Mouse (Mus musculus) T-cell, adult 2 months (primary cell): ENCODE measurements around the gene Gkn2.

Source experiments
- DNase-seq: peaks from one replicate; pipeline ENCODE4 v3.0.0; 2022; ENCODE audit warnings: low spot score

Gkn2 gene

GRCm38 (mm10) chr6:87373057-87373456 is at the start of gene Gkn2:
Gene Gkn2, plus strand, starts transcription at chr6:87373357.
- DNase-seq: no peak

DNA sequence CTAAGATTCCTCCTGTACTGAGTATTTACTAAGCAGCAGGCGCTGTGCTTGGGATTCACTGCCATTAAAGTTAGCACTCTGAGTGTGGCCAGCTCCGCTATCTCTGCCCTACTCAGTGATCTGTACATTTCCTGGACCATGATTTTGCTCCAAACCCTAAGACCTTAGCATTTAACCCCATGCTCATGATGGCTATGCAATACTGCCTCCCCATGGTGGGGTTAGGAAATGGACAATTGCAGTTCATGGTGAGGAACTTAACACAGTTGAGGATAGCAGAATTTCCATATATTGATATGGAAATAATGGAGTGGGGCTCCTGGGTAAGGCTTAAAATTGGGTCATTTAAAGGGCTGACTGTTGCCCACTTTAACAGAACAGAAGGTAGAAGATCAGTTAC is 49.8 kb upstream of the Gkn2 start:
- peak; percentile 41 for DNase-seq

DNA sequence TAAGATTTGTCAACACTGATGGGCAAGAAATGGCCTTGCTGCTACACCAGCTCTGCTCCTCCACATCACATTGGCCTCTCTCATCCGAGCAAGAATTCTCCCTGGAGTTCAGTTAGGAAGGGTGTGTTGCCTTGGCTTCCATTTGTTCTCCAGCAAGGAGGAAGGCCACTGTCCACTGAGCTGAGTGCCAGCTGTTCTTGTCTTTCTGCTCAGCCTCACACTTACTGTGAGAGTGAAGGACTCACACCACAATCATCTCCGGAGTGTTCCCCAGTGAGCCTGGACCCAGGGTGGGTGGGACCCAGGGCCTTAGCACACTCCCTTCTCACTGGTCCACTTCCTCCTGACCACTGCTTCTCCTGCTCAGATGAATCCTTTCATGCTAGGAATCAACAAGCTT is 46.2 kb upstream of the Gkn2 start:
- DNase-seq: no peak

DNA sequence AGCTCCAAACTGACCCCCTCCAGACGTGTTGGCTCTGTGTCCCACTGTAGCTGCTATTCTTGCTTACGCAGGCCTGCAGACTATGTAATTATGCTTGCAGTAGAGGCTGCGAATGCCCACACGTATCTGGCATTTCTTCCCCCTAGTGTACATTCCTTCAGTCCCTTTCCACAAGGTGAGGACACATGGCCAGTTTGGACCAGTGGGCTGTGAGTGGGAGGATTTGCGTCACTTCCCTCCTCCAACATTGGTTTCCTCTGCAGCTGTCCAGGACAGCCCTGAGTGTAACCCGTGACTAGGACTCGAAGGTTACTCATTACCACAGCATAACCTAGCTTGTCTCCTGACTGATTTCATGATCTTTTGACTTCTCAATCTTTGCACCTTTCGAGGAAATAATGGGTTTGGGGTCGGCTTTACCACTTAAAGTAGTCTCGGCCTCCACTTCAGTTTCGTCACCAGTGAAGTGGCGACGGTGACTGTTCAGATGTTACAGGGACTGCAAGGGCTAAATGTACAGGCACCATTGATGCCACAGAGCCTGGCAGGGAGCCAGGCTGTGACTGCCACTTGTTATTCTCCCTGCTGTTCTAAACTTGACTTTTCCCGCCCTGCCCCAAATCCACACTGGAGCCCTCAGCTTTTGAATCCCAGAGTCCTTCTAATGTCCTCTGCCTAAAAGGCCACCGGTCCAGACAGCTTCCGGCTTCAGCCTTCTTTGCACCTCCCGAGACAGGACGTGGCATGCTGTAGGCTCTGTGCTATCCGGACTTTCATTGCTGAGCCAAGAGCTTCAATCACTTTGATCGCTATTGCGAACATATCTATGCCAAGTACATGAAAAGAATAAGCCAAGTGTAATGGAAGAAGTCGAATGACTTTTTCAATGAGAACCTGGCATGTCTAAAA is 44.6 kb upstream of the Gkn2 start:
- no peak for DNase-seq

DNA sequence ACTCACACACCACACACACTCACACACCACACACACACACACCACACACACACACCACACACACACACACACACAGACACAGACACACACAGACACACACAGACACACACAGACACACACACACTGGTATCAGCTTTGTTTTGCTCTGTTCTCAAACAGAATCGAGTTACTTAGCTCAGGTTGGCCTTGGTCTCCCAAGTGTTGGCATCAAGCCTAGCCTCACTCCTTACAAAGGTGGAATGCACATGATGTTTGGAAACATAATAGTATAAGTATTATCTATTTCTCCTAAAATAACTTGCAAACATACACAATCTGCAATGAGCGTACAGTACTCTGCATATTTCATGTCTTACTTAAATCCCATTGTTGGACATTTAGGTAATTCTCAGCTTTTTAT is 40.8 kb upstream of the Gkn2 start:
- no peak for DNase-seq

DNA sequence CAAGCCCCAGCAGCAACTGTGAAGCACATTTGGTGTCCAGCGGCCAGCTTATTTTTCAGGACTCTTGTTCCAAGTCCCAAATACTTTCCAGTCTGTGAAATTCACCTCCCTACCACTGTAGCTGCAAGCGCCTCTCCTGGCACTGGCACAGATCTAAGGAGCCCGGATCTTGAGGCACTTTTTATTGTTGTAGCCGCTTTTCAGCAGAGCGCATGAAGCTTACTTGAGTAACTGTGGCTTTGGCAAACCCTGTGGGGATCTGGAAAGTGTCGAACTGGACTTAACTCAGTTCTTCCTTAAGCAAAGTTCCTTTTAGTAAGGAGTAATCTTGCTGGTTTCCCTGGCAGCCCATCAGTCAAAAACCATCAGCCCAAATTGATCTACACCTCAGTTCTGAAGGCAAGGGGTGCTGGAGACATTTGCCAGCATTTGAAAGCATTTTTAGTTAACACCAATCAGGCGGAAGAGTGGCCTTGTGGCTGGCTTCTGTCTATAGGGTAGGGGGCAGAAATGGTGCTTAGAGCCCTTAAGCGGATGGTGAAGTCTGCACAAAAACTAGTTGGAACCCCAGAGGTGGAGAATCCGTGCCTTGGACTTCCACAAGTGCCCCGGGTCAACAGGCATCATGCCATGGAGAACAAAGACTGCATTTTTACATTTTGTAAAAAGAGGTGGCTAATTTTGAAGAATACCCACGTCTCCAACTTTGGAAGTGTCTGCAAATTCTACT is 38.6 kb upstream of the Gkn2 start:
- no peak for DNase-seq

GRCm38 (mm10) chr6:87335091-87335934 is 37.8 kb upstream of the Gkn2 start, which contains the start of gene Antxr1:
Gene Antxr1, minus strand, starts transcription at chr6:87335821.
- DNase-seq: peak; percentile 13

DNA sequence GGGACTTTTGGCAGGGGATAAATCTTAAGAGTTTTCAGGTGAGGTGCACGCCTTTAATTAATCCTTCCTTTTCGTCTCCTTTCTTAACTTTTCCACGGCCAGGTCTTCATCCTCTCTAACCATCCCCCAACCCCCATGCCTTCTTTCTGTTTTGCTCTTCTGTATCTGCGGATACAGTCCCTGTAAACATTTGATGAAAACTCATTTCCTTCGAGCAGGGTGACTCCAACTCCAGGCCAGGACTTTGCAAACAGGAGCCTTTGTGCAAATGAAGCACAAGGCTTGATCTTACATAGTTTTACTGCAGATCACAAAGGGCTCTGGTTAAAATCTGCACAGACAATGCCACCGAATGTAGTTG is 37.2 kb upstream of the Gkn2 start:
- DNase-seq: no peak

GRCm38 (mm10) chr6:87350829-87351228 is 22.3 kb upstream of the Gkn2 start, which contains the start of gene Gkn1:
Gene Gkn1, minus strand, starts transcription at chr6:87350942.
- DNase-seq: no peak

GRCm38 (mm10) chr6:87354441-87354840 is 18.7 kb upstream of the Gkn2 start:
- no peak for DNase-seq

GRCm38 (mm10) chr6:87369223-87369622 is 3.9 kb upstream of the Gkn2 start:
- DNase-seq: no peak

DNA sequence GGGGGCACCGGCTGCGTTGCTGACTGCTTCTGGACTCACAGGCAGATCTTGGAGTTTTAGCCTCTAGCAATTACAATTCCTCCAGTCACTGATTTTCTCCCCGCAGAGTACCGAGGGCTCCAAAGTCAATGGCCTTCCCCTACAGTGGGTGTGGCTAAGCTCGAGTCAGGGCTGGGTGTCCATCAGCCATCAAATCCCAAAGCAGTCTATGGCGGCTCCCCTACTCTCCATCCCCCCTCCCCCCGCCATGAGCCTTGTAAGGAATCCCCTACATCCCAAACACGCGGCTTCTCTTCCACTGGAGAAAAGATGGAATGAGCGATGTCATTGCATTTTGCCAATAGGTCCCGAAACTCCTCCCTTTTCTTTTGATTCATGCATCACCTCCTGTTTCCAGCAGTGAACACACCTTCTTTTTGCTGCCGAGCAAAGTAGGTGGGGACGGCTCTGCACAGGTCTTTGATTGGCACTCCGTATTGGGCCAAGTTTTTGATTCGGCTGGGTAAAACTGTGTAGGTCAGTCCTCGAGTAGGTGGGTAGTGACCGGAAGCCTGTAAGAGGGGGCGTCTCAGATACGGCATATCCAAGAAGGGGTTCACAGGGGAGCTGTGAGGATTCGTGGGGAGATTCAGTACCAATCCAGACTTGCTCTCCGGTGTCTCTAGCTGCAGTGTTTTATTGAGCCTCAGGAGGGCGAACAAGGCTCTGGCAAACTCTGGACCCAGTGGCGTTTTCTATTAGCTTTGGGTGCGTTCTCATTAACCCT is 11.0 kb downstream of the Gkn2 start:
- DNase-seq: no peak

- no peak for DNase-seq
Measured at GRCm38 (mm10) chr6:87384761-87385160, 11.6 kb downstream of the Gkn2 start.

DNA sequence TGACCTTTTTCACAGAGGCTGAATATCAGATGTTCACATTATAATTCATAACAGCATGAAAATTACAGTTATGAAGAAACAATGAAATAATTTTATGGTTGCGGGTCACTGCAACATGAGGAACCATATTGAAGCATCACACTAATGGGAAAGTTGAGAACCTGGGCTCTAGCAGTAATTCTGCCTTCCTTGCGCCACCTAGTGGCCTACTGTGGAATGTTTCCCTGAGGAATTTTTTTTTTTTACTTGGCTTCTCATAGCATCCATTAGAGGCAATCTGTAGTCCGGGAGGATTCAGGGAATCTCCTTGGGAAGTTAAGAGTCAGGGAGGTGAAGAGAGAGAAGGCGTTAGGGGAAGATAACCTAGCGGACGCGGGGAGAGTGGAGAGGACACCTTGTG is 13.0 kb downstream of the Gkn2 start:
- peak; percentile 22 for DNase-seq

DNA sequence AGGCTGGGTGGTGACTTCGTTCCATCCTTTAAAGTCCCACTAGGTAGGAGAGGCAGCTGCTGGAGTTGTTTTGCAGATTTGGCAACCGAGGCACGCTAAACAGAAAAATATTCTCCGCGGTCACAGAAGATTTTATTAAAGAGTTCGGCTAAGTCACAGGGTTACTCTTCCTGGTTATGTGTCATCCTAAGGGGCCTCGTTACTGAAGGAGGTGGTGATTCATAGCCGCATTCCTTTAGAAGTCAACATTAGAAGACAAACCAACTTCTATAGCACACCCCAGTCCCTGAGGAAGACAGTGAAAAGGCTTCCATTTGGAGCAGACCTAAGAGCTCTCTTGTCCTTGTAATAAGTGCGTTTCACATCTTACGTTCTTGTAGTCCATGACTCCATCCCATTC is 13.5 kb downstream of the Gkn2 start:
- DNase-seq: no peak

DNA sequence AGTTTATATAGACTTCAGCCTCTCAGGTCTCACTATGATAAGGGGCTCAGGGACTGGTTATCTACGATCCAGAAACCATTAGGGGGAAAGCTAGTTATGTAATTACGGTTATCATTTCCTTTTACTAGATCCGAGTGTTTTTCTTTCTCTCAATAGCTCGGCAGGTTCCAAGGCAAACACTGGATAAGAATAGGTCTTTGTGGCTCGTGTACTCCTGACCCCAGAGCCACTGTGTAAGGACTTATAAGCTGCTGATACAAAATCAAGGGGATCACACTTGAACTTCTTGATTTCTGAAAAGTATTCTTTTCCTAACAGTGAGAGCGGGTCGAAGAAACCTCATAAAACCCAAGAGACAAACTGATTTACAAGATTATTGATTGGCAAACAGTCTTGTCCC is 15.7 kb downstream of the Gkn2 start, which contains the start of gene Gkn3:
Gene Gkn3 (minus strand): TSS at position 59 of the 400 bp plus-strand sequence.
- no peak for DNase-seq

DNA sequence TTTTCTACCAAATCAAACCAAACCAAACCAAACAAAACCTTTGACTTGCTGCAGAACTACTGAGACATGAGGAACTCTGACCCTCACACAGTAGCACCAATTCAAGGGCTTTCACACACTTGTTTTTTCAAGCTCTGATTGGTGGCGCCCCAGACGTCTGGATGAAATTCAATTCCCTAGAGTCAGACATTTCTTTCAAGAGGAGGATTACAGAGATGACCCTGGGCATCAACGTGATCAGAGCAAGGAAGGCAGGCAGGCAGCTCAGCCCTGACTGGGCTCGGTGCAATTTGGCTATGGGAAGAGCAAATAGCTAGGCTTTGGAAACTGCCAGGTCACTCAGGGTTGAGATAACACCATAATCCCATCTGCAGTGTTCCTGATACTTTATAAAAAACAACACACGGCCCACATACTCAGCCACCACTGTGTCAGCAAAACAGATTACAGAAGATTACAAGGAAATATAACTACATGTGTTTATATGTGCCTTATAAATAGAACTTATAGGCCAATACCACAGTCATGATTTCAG is 16.4 kb downstream of the Gkn2 start:
- DNase-seq: no peak

- no peak for DNase-seq
Measured at GRCm38 (mm10) chr6:87393466-87394205, 20.5 kb downstream of the Gkn2 start.

DNA sequence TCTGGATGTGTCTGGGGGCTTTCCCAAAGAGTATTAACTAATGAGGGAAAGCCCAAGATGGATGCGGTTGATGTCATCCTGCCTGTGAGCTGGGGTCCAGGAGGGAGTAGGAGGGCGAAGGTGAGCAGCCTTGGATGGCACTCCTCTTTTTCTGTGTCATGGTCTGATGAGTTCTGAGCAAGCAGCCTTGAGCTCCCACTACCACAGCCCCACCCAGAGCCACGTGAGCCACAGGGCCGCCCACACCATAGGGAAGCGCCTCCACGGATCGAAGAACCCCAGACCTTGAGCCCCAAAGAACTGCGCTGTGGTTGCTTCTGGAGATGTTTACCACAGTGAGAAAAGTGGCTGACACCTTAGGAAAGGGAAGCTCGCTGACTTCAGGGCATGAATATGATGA is 21.6 kb downstream of the Gkn2 start:
- peak; percentile 75 for DNase-seq

DNA sequence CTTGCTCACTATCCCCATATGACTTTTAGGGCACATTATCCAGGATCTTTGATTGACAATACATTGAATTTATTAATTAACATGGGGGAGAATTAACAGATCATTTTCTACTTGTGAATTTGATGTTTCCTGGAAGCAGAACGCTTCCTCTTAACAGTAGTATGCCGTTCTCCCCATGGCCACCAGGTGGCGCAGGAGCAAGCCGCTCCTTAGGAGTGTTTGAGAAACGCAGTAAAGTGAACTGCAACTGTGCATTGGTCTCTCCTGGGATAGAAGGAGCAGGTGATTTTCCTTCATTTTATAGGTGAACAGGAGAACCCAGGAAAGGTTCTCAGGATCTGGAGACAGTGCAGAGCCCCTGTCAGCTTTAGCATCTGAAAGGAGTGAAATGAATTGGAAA is 26.0 kb downstream of the Gkn2 start:
- peak; percentile 73 for DNase-seq
